Mouse (Mus musculus): ENCODE measurements around the gene Pom121.
"Not testable (repeated sequence)": the region's sequence is repeated elsewhere in the genome, so short reads cannot be mapped to it uniquely, and the experiment has no call there.

Pom121 gene

GRCm38 (mm10) chr5:135394004-135394823 is at the start of gene Pom121:
TSS of gene Pom121 (minus strand) at chr5:135394546.
- peak; percentile 88 to 92 for DNase-seq

- DNase-seq: peak; percentile 53 to 63
These were observed 48.1 kb upstream of the Pom121 start for GRCm38 (mm10) chr5:135442430-135442829.

- no peak for DNase-seq
These were observed 40.7 kb upstream of the Pom121 start for GRCm38 (mm10) chr5:135435039-135435438.

GRCm38 (mm10) chr5:135433861-135434260 is 39.5 kb upstream of the Pom121 start:
- DNase-seq: no peak

- DNase-seq: no peak
These were observed 36.8 kb upstream of the Pom121 start for GRCm38 (mm10) chr5:135431111-135431510.

- peak in 1 of 2 experiments; percentile 29 for DNase-seq
These were observed 34.4 kb upstream of the Pom121 start for GRCm38 (mm10) chr5:135428786-135429185.

GRCm38 (mm10) chr5:135410266-135410665 is 15.9 kb upstream of the Pom121 start:
- no peak for DNase-seq

GRCm38 (mm10) chr5:135408114-135408513 is 13.8 kb upstream of the Pom121 start:
- no peak for DNase-seq

- DNase-seq: no peak
These were observed 11.1 kb upstream of the Pom121 start for GRCm38 (mm10) chr5:135405437-135405836.

- peak in 1 of 2 experiments; percentile 10 for DNase-seq
These were observed 10.3 kb upstream of the Pom121 start for GRCm38 (mm10) chr5:135404623-135405022.

- DNase-seq: peak; percentile 77 to 92
These were observed 5.9 kb upstream of the Pom121 start for GRCm38 (mm10) chr5:135400244-135400643.

GRCm38 (mm10) chr5:135399382-135399781 is 5.0 kb upstream of the Pom121 start:
- no peak for DNase-seq

- DNase-seq: peak in 1 of 2 experiments; percentile 68
These were observed 1.5 kb upstream of the Pom121 start for GRCm38 (mm10) chr5:135395826-135396225.

- no peak for DNase-seq
These were observed 10.6 kb downstream of the Pom121 start for GRCm38 (mm10) chr5:135383771-135384170.

- DNase-seq: no peak
These were observed 11.6 kb downstream of the Pom121 start for GRCm38 (mm10) chr5:135382746-135383145.

- no peak for DNase-seq
These were observed 12.9 kb downstream of the Pom121 start for GRCm38 (mm10) chr5:135381356-135381925.

GRCm38 (mm10) chr5:135380681-135381080 is 13.7 kb downstream of the Pom121 start:
- no peak for DNase-seq

GRCm38 (mm10) chr5:135376341-135376740 is 18.0 kb downstream of the Pom121 start:
- DNase-seq: no peak

- DNase-seq: peak; percentile 64 to 68
These were observed 19.2 kb downstream of the Pom121 start for GRCm38 (mm10) chr5:135375167-135375566.

GRCm38 (mm10) chr5:135373601-135374000 is 20.7 kb downstream of the Pom121 start:
- DNase-seq: no peak

- no peak for DNase-seq
These were observed 23.2 kb downstream of the Pom121 start for GRCm38 (mm10) chr5:135371195-135371594.

- DNase-seq: peak; percentile 97 to 98
These were observed 24.3 kb downstream of the Pom121 start, which contains the start of gene Nsun5 for GRCm38 (mm10) chr5:135369787-135370654. TSS of gene Nsun5 (plus strand) at chr5:135369953.

- DNase-seq: not testable (repeated sequence)
These were observed 25.1 kb downstream of the Pom121 start for GRCm38 (mm10) chr5:135369196-135369595.
